Mouse (Mus musculus) intestine, embryonic 14.5 days (tissue): ENCODE measurements at regions not wholly inside any gene's neighbourhood (a gene's known extent, or its start where the extent isn't known, plus 50 kb on each side); places are given as distances from the start of the nearest gene placed in this dataset.

Experiments
- ATAC-seq: fragments of 200-750 bp; cut with Nextera tagmentation; replicated peaks from 2 replicates; pipeline ENCODE4 v1.8.0; 2017; ENCODE audit warnings: low read depth, moderate number of reproducible peaks, moderate TSS enrichment, moderate library complexity; ENCODE audit not compliant: low FRiP score, low TSS enrichment
- DNase-seq: peaks from one replicate; pipeline ENCODE4 v3.0.0-alpha.2; 2018; ENCODE audit warnings: low spot score
- H3K27ac ChIP-seq: fragments of 300-500 bp; sonication (generic); 2 replicates; pipeline ENCODE4 v1.5.1; 2014; ENCODE audit warnings: low read depth, mild to moderate bottlenecking, control low read depth
- H3K27me3 ChIP-seq: fragments of 300-500 bp; sonication (generic); replicated peaks from 2 replicates; pipeline ENCODE4 v1.6.1; 2014; ENCODE audit warnings: low read length, control low read depth; ENCODE audit not compliant: control insufficient read depth, insufficient read depth
- H3K36me3 ChIP-seq: fragments of 300-500 bp; sonication (generic); 2 replicates; pipeline ENCODE4 v1.6.1; 2014; ENCODE audit warnings: low read length, control low read depth; ENCODE audit not compliant: control insufficient read depth, insufficient read depth
- H3K4me1 ChIP-seq: fragments of 300-500 bp; sonication (generic); replicated peaks from 2 replicates; pipeline ENCODE4 v1.6.1; 2014; ENCODE audit warnings: low read length, control low read depth, mixed read lengths; ENCODE audit not compliant: control insufficient read depth, insufficient read depth
- H3K4me2 ChIP-seq: fragments of 300-500 bp; sonication (generic); 2 replicates; pipeline ENCODE4 v1.6.1; 2014; ENCODE audit warnings: low read length
- H3K4me3 ChIP-seq: fragments of 300-500 bp; sonication (generic); 2 replicates; pipeline ENCODE4 v1.5.1; 2014; ENCODE audit warnings: low read depth, low read length, control low read depth, mixed read lengths
- H3K9ac ChIP-seq: fragments of 300-500 bp; sonication (generic); 2 replicates; pipeline ENCODE4 v1.6.1; 2014; ENCODE audit warnings: mild to moderate bottlenecking, low read length
- H3K9me3 ChIP-seq: fragments of 300-500 bp; sonication (generic); 2 replicates; pipeline ENCODE4 v1.6.1; 2016; ENCODE audit warnings: low read length, control low read depth; ENCODE audit not compliant: control insufficient read depth
- WGBS: fragments of 180-500 bp; shearing (Covaris S2); extraction: QIAGEN DNeasy Blood & Tissue Kit; methylation state at CpG from one replicate; pipeline ENCODE4 v1.1.7; 2014; 5-methylcytosine and 5-hydroxymethylcytosine counted together

DNA sequence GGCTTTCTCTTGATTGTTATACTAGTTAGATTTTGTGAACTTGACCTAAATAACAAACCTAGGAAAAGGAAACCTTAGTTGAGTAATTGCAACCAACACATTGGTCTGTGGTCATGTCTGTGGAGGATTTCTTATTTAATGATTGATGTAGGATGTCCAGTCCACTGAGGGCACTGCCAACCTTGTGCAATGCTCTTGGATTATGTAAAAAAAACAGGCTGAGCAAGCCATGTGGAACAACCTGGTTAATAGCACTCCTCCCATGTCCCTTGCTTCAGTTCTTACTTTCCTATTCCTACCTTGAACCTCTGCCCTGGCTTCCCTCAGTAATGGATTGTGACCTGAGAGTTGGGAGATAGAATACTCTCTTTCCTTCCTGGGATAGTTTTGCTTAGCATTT, 312.0 kb upstream of the Pappa start:
- no peak for ATAC-seq
- DNase-seq, result no peak
- no peaks in the 10 kb centered on the region for H3K9me3 ChIP-seq
- H3K27ac ChIP-seq, result no peak overlapping the region
- H3K4me1 ChIP-seq, result no peaks in the 10 kb centered on the region
- H3K4me2 ChIP-seq, result no peak overlapping the region
- no peaks in the 10 kb centered on the region for H3K36me3 ChIP-seq
- H3K4me3 ChIP-seq, result no peak overlapping the region
- H3K27me3 ChIP-seq, result no peaks in the 10 kb centered on the region
- no peak overlapping the region for H3K9ac ChIP-seq

DNA sequence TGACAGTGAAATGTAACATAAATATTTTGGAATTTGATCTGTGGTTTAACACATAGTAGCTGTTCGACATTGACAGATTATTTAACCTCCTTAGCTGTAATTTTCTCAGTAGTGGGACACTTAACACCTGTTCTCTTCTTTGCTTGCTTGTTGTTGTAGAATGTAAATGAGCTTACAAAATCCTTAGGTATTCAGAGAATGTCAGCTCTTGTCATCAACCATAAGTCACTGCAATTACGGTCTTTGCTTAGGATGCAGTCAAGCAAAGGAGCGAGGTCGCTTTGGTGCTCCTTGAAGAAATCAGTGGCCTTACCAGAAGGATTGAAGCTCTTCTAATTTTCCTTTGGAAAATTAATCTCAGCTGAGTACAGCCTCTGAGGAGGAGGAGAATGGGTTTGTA, 311.2 kb upstream of the Pappa start:
- DNase-seq (no peak), ATAC-seq (no peak)
- no peaks in the 10 kb centered on the region for H3K27me3 ChIP-seq
- no peaks in the 10 kb centered on the region for H3K4me1 ChIP-seq
- no peak overlapping the region for H3K4me3 ChIP-seq
- H3K27ac ChIP-seq, result no peak overlapping the region
- no peaks in the 10 kb centered on the region for H3K9me3 ChIP-seq
- 75% methylated on average over 4 of the region's 4 CpGs for WGBS
- no peaks in the 10 kb centered on the region for H3K36me3 ChIP-seq
- no peak overlapping the region for H3K9ac ChIP-seq
- H3K4me2 ChIP-seq, result no peak overlapping the region

DNA sequence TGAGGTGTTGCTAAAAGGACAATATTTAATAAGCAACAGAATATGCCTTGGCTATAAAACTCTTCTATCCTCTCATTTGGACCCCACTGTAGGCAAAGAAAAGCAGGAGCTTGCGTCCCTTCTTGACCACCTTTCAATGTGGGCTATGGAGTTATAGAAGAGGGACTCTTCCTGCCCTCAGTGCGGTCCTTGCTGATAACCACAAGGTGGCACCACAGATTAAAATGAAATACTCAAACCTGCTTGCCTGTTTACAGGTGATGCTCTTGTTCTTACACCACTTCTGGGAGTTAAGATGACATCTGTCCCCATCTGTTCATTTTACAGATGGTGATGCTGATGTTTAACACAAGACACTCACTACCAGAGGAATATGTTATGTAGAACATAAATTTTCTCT, 291.1 kb upstream of the Pappa start:
- Histone ChIP-seq H3K27me3 (no peaks in the 10 kb centered on the region), H3K4me2 (no peak overlapping the region), H3K36me3 (no peaks in the 10 kb centered on the region), H3K4me1 (no peaks in the 10 kb centered on the region), H3K27ac (no peak overlapping the region), H3K9ac (no peak overlapping the region), H3K4me3 (no peak overlapping the region), H3K9me3 (no peaks in the 10 kb centered on the region)
- DNase-seq (no peak), ATAC-seq (no peak)
- 50% methylated on average over 2 of the region's 2 CpGs for WGBS

DNA sequence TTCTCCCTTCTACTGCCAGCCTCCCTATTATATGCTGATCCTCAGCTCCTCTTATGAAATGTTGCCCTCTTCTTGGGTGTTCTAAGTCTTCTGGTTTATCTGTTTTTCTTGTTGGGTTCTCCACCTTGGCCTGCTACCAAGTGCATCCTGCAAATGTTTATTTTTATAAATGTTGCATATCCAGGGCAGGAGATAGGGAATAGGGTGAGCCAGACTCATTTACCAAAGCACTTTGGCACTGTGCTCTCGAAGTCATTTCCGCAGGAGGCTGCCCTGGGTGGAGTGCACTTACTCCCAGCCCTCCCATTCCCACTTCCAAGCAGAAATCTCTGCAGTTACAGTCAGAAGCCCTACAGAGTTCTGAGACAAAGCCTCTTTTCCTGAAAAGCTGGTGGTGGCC, 249.5 kb upstream of the Pappa start:
- Histone ChIP-seq H3K4me3 (no peak overlapping the region), H3K27me3 (no peaks in the 10 kb centered on the region), H3K9me3 (no peaks in the 10 kb centered on the region), H3K4me1 (no peaks in the 10 kb centered on the region), H3K27ac (no peak overlapping the region), H3K9ac (no peak overlapping the region), H3K36me3 (no peaks in the 10 kb centered on the region), H3K4me2 (no peak overlapping the region)
- WGBS, result 57% methylated on average over 2 of the region's 2 CpGs
- ATAC-seq (no peak), DNase-seq (no peak)

DNA sequence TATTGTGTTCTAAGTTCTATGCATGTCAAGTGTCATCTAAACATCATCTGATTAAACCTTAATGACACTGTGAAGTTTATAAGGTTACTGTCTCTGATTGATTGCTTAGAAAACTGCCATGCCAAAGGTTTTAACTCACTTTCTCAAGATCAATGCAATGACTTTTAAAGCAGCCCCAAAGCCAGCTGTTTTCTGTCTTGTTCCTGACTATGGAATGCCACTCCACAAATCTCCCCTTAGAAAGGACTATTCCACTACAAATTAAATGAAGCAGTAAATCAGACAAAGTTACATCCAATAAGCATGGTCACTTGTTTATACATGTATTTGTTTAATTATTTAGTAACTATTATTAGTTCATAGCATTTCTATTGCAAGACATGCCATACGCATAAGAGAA, 247.1 kb upstream of the Pappa start:
- no peak overlapping the region for H3K4me3 ChIP-seq
- no peak overlapping the region for H3K27ac ChIP-seq
- no peaks in the 10 kb centered on the region for H3K4me1 ChIP-seq
- DNase-seq (no peak), ATAC-seq (no peak)
- no peaks in the 10 kb centered on the region for H3K27me3 ChIP-seq
- no peaks in the 10 kb centered on the region for H3K9me3 ChIP-seq
- no peak overlapping the region for H3K9ac ChIP-seq
- WGBS, result 95% methylated on average over 1 of the region's 1 CpGs
- no peaks in the 10 kb centered on the region for H3K36me3 ChIP-seq
- no peak overlapping the region for H3K4me2 ChIP-seq

DNA sequence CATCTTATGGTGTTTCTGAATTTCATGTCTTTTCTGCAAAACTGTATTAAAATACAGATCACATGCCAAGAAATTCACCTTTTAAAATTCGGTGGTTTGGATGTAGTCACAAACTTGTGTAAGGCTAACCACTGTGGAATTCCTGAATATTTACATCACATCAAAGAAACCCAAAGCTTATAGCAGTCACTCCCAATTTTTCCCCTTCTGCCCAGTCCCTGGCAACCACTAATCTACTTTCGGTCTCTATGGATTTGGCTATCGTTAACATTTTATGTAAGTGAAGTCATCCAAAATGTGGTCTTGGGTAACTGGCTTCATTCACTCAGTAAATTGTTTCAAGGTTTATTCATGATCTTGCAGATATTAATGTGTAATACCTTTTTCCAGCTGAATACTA, 226.0 kb upstream of the Pappa start:
- H3K4me2 ChIP-seq, result no peak overlapping the region
- H3K36me3 ChIP-seq, result no peaks in the 10 kb centered on the region
- DNase-seq (no peak), ATAC-seq (no peak)
- H3K9ac ChIP-seq, result no peak overlapping the region
- 90% methylated on average over 3 of the region's 3 CpGs for WGBS
- no peak overlapping the region for H3K27ac ChIP-seq
- H3K4me3 ChIP-seq, result no peak overlapping the region
- H3K27me3 ChIP-seq, result no peaks in the 10 kb centered on the region
- 0 out of 2 replicates have a peak, but pooled peaks cover 10% of the 10 kb centered on the region for H3K4me1 ChIP-seq
- no peaks in the 10 kb centered on the region for H3K9me3 ChIP-seq

DNA sequence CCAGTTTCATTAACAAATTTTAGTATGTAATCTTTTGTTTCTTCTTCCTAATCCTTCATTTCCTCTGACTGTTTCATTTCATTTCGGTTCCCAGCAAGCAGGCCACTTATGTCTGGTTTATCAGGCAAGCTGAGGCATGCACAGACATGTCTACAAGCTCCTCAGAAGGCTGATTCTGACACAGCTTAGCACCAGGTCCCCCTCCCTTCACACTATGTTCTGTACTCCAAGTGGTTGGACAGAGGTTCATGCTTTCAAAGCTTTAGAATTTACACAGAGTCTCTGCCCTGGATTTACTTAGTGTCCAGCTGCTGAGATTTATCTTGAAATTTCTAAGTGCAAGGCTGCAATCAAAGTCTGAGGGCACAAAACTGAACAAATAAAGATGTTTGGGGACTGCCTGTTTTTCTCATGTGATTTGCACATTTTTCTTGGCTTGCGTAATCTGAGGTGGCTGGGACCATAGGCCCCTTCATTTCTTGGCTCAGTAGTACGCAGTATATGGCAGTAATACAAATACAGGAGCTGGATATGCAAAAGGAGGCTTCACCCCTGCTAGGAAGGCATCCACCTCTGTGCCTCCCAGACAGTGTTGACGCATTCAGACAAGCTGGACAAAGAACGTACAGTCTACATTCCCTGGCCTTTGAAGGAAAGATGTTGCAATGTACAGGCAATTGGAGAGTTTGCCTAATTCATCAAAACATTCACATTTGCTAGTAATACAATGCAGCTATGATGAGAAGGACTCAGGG, 222.7 kb upstream of the Pappa start:
- 0 out of 2 replicates have a peak, but pooled peaks cover 10% of the 10 kb centered on the region for H3K4me1 ChIP-seq
- no peaks in the 10 kb centered on the region for H3K9me3 ChIP-seq
- DNase-seq (no peak), ATAC-seq (no peak)
- H3K4me2 ChIP-seq, result no peak overlapping the region
- H3K9ac ChIP-seq, result no peak overlapping the region
- no peak overlapping the region for H3K27ac ChIP-seq
- no peaks in the 10 kb centered on the region for H3K27me3 ChIP-seq
- H3K36me3 ChIP-seq, result no peaks in the 10 kb centered on the region
- no peak overlapping the region for H3K4me3 ChIP-seq
- 50% methylated on average over 5 of the region's 5 CpGs for WGBS

DNA sequence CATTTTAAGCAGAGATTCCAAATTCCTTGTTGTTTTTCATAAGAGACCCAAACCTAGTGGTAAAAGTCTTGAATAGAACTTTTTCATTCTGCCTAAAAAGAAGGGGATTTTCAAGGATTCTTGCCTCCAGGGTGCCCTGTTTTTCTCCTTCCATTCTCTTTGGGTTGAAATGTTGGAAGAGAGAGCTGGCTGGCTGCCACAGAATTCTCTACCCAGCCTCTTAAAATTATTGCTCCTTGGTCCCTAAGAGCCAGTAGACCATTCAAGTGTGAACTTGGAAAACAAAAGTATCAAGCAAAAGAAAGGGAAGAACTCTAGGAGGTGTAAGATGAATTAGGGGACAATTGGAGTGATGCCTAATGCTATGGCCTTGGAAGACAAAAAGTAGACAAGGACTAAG, 200.2 kb upstream of the Pappa start:
- Histone ChIP-seq H3K27ac (no peak overlapping the region), H3K36me3 (no peaks in the 10 kb centered on the region), H3K4me1 (no peaks in the 10 kb centered on the region), H3K27me3 (no peaks in the 10 kb centered on the region), H3K4me2 (no peak overlapping the region), H3K4me3 (no peak overlapping the region), H3K9ac (no peak overlapping the region), H3K9me3 (no peaks in the 10 kb centered on the region)
- ATAC-seq, result no peak
- no peak for DNase-seq

DNA sequence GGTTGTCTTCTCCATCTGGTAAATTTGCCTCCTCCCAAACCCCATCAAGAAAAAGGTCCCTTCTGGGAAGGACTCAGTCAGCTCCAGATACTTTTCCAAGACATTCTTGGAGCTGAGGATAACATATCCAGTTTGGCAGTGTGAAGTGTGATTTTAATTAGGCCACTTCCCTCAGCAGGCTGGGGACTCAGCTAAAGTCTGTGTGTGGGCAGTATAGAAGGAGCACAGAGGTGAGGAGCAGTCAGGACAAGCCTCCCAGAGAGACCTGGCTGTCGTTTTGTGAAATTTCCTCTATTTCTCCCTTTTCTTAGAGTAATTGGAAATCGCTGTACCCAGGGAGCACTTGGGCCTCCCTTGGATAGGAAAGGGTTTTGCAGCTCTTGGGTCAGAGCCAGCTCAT, 195.4 kb upstream of the Pappa start:
- no peak for DNase-seq
- 59% methylated on average over 2 of the region's 2 CpGs for WGBS

More for the DNA sequence above, 195.4 kb upstream of the Pappa start:
- Histone ChIP-seq H3K27ac (no peak overlapping the region), H3K4me2 (no peak overlapping the region), H3K4me3 (no peak overlapping the region), H3K9me3 (no peaks in the 10 kb centered on the region), H3K9ac (no peak overlapping the region), H3K4me1 (no peaks in the 10 kb centered on the region), H3K27me3 (no peaks in the 10 kb centered on the region), H3K36me3 (no peaks in the 10 kb centered on the region)
- no peak for ATAC-seq
